Mouse (Mus musculus) liver, adult 2 months (tissue): ENCODE results near the gene Psmd13. TPM values are rescaled to one million over a fixed set of nuclear protein-coding genes. Genes with fewer than 3 reads are reported as not detected.

Experiments
- DNase-seq: peaks from one replicate; pipeline ENCODE4 v3.0.0-alpha.2; 2011; ENCODE audit warnings: low read depth, low spot score; ENCODE audit errors: extremely low read depth
- H3K27ac ChIP-seq: fragments of 200-500 bp; replicated peaks from 2 replicates; pipeline ENCODE4 v1.5.1; 2012; ENCODE audit warnings: low read depth, mild to moderate bottlenecking, control low read depth, inconsistent platforms, low read length; ENCODE audit not compliant: insufficient read depth
- H3K27me3 ChIP-seq: fragments of 200-500 bp; 2 replicates; pipeline ENCODE4 v1.6.1; 2012; ENCODE audit warnings: mild to moderate bottlenecking, moderate library complexity, low read length, inconsistent platforms; ENCODE audit not compliant: control insufficient read depth, insufficient read depth
- H3K36me3 ChIP-seq: fragments of 200-500 bp; 2 replicates; pipeline ENCODE4 v1.6.1; 2012; ENCODE audit warnings: low read length, inconsistent platforms; ENCODE audit not compliant: control insufficient read depth, insufficient read depth
- H3K4me1 ChIP-seq: fragments of 200-500 bp; 2 replicates; pipeline ENCODE4 v1.6.1; 2011; ENCODE audit warnings: low read length; ENCODE audit not compliant: control insufficient read depth, insufficient read depth
- H3K4me3 ChIP-seq: fragments of 200-500 bp; 2 replicates; pipeline ENCODE4 v1.5.1; 2011; ENCODE audit warnings: low read depth, mild to moderate bottlenecking, control low read depth, low read length, moderate library complexity; ENCODE audit not compliant: insufficient read depth
- H3K79me2 ChIP-seq: fragments of 200-500 bp; 2 replicates; pipeline ENCODE4 v1.6.1; 2012; ENCODE audit warnings: inconsistent platforms, mild to moderate bottlenecking, low read length, moderate library complexity; ENCODE audit not compliant: control insufficient read depth, insufficient read depth
- H3K9ac ChIP-seq: fragments of 200-500 bp; 2 replicates; pipeline ENCODE4 v1.6.1; 2012; ENCODE audit warnings: low read depth, mild to moderate bottlenecking, control low read depth, inconsistent platforms, low read length
- CTCF ChIP-seq: fragments of 200-500 bp; IDR thresholded peaks from 2 replicates; pipeline ENCODE4 v1.5.1; 2011; ENCODE audit warnings: low read depth, low read length, control low read depth
- POLR2A ChIP-seq: fragments of 200-500 bp; IDR thresholded peaks from 2 replicates; pipeline ENCODE4 v1.6.1; 2011; ENCODE audit warnings: low read length, control low read depth; ENCODE audit not compliant: insufficient read depth; ENCODE audit errors: extremely low read depth
- WGBS: fragments of 180-500 bp; shearing (Covaris S2); methylation state at CpG from one replicate; pipeline ENCODE4 v1.1.7; 2018; 5-methylcytosine and 5-hydroxymethylcytosine counted together
- polyA plus RNA-seq: library from polyadenylated mRNA; depleted of rRNA; stranded (reverse); fragments of >200 nt; gene quantifications from 2 replicates; pipeline ENCODE4 v1.2.3, GENCODE M21; 2012
- total RNA-seq: library from RNA; depleted of rRNA; stranded (reverse); fragments of >200 nt; gene quantifications from 2 replicates; pipeline ENCODE4 v1.2.3, GENCODE M21; 2014

Gene Psmd13
- total and polyA plus RNA-seq, 2 experiments: 51.1 to 102 TPM

DNA sequence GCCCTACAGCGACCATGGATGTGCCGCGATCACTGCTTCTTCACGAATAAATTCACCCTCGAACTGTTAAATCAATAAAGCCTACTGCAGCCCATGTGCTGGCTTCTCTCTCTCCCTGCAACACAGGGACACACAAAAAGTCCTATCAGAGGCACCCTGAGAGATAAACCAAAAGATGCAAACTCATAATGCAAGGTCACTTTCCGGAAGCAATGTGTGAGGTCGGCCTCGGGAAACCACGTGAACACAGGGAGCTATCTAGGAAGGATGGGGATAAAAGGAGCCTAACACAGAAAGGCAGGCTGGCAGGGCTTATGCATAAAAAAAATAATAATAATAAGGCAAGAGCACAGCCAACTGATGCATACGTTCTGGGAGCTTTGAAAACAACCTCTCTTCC lies 35.1 kb upstream of the Psmd13 start:
- peaks cover 16% of the 10 kb centered on the region for H3K4me1 ChIP-seq
- 76% methylated on average over 10 of the region's 10 CpGs for WGBS
- no peak overlapping the region for H3K4me3 ChIP-seq
- H3K36me3 ChIP-seq: no peaks in the 10 kb centered on the region
- no peak overlapping the region for H3K27ac ChIP-seq
- TF ChIP-seq CTCF: no peak
- TF ChIP-seq POLR2A: no peak
- DNase-seq: no peak
- H3K27me3 ChIP-seq: no peaks in the 10 kb centered on the region
- no peaks in the 10 kb centered on the region for H3K79me2 ChIP-seq
- no peak overlapping the region for H3K9ac ChIP-seq

DNA sequence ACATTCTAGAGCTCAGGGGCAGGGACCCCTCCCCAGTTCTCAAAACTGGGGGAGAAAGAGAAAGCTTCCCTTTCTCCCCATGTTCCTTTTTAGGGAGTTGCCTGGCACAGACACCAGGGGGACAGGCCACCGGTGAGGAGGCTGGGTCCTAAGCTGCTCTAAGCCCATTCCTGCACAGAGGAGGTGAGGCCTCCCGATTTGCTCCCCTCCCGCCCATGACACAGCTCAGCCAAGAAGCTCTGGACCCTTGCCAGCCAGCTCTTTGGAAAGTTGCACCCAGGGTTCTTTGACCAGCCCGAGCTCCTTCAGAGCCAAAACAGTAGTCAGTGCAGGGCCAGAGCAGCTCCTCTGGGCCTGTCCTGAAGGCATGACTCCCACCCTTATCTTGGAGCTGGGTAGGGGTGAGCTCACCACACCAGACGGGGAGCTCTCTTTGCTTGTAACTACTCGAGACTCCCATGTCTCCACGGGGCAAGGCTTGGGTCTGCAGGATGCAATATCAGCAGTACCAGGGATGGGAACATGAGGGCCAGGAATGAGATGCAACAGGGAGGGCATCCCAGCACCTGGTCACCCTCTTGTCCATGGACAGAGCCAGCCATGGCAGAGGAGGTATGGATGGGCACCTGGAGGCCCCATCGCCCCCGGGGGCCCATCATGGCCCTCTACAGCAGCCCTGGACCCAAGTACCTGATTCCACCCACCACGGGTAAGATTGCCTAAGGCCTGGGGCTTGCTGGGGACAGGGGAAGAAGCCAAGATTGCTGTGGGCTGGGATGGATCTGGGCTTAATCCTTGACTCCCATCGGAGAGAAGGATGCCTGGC lies 33.8 kb upstream of the Psmd13 start, which contains the start of gene Odf3:
TSS of gene Odf3 (plus strand) at position 51 of the 826 bp plus-strand sequence.
- Histone ChIP-seq H3K36me3 (peaks cover 3% of the 10 kb centered on the region; the same call in 1 of the 2 replicates), H3K79me2 (peaks cover 6% of the 10 kb centered on the region; the same call in 1 of the 2 replicates), H3K4me1 (peaks cover 28% of the 10 kb centered on the region), H3K9ac (no peak within 1 kb of the TSS), H3K4me3 (no peak within 1 kb of the TSS), H3K27me3 (no peaks in the 10 kb centered on the region), H3K27ac (no peak within 1 kb of the TSS)
- WGBS: 56% methylated on average over 11 of the region's 11 CpGs
- DNase-seq: no peak
- TF ChIP-seq CTCF: no peak
- TF ChIP-seq POLR2A: no peak

DNA sequence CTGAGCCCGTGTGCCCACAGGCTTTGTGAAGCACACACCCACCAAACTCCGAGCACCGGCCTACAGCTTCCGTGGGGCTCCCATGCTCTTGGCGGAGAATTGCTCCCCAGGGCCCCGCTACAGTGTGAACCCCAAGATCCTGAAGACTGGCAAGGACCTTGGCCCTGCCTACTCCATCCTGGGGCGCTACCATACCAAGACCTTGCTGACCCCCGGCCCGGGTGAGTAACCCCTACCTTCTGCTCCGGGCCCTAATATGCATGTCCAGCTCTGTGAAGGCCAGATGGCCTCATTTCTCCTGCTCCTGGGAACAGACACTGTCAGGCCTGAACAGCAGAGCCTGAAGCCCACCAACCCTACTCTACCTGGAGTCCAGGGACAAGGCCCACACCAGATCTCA lies 33.2 kb upstream of the Psmd13 start:
- H3K4me3 ChIP-seq: no peak overlapping the region
- peaks cover 3% of the 10 kb centered on the region; the same call in 1 of the 2 replicates for H3K36me3 ChIP-seq
- TF ChIP-seq CTCF (no peak), POLR2A (no peak)
- H3K79me2 ChIP-seq: peaks cover 8% of the 10 kb centered on the region; the same call in 1 of the 2 replicates
- H3K9ac ChIP-seq: no peak overlapping the region
- H3K27ac ChIP-seq: no peak overlapping the region
- peaks cover 31% of the 10 kb centered on the region for H3K4me1 ChIP-seq
- DNase-seq: no peak
- no peaks in the 10 kb centered on the region for H3K27me3 ChIP-seq
- WGBS: 97% methylated on average over 10 of the region's 10 CpGs

DNA sequence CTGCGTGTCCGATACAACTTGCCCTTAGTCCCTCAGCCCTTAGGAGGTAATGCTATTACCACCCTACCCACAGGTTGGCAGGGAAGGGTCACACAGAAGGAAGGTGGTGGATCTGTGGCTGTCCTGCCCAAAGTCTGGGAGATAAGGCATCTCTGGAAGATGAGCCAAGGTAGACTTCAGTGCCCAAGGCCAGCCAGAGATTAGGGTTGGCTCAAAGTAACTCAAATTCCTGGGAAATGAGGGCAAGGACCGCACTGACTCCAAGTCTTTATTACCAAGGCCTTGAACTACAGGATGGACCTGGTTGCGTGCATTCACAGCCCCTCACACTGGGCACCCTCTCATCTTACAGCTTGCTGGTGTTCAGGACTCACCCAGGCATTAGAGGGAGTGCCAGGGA lies 29.9 kb upstream of the Psmd13 start:
- peak; percentile 60 for DNase-seq
- Histone ChIP-seq H3K79me2 (peaks cover 26% of the 10 kb centered on the region), H3K9ac (no peak overlapping the region), H3K4me1 (peaks cover 48% of the 10 kb centered on the region), H3K27me3 (no peaks in the 10 kb centered on the region), H3K27ac (0 out of 2 replicates have a peak overlapping the region, but pooled peaks have one; percentile 10), H3K36me3 (peaks cover 8% of the 10 kb centered on the region; the same call in 1 of the 2 replicates), H3K4me3 (no peak overlapping the region)
- TF ChIP-seq POLR2A: no peak
- TF ChIP-seq CTCF: no peak
- 75% methylated on average over 4 of the region's 4 CpGs for WGBS

DNA sequence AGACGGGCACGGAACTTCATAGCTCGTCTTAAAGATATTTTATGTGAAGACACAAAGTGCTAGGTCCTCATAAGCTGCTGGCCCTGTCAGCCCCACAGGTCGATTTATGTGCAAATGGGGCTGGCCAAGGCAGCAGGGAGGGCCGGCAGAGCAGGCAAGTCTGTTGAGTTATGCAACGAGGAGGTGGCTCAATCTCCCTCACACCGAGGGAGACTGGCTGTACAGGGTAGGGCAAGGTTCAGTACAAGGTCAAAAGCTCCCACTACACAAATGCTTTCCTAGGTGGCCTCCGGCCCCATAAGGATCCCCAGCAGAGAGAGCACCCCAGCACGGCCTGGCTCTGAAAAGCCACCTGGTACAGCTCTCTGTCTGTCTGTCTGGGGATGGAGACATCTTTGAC lies 28.4 kb upstream of the Psmd13 start:
- peaks cover 51% of the 10 kb centered on the region for H3K4me1 ChIP-seq
- WGBS: 31% methylated on average over 9 of the region's 9 CpGs
- DNase-seq: peak; percentile 91
- H3K27ac ChIP-seq: peak overlapping the region; percentile 89
- peaks cover 30% of the 10 kb centered on the region for H3K79me2 ChIP-seq
- H3K4me3 ChIP-seq: no peak overlapping the region
- H3K36me3 ChIP-seq: peaks cover 8% of the 10 kb centered on the region; the same call in 1 of the 2 replicates
- H3K27me3 ChIP-seq: no peaks in the 10 kb centered on the region
- peak overlapping the region; percentile 57 for H3K9ac ChIP-seq
- TF ChIP-seq CTCF (no peak), POLR2A (0 out of 2 replicates have a peak, but pooled peaks have one; percentile 6)

DNA sequence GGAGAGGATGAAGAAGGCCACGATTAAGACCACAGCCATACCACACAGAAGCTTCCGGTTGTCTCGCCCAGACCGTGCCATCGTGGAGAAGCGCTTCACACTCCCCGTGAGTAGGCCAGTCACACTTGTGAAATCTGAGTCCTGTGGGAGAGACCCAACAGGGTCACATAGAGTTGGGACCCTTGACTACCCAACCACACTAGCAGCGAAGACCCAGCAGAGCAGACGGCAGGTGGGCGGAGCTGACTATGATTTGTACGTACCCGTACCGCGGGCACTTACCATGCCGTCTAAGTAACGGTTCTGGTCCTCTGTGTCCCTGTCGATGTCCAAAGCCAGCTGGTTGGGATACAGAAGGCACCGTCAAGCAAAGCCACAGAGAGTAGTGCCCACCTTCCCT lies 27.3 kb upstream of the Psmd13 start:
- no peak for DNase-seq
- Histone ChIP-seq H3K36me3 (peaks cover 8% of the 10 kb centered on the region; the same call in 1 of the 2 replicates), H3K4me1 (peaks cover 51% of the 10 kb centered on the region), H3K27me3 (no peaks in the 10 kb centered on the region), H3K27ac (peak overlapping the region; percentile 89; the same call in 1 of the 2 replicates), H3K79me2 (peaks cover 30% of the 10 kb centered on the region), H3K4me3 (no peak overlapping the region), H3K9ac (no peak overlapping the region)
- 92% methylated on average over 18 of the region's 18 CpGs for WGBS
- TF ChIP-seq CTCF (no peak), POLR2A (no peak)
